Mouse (Mus musculus): ENCODE data around the gene Oprl1. TPM values are rescaled to one million over a fixed set of nuclear protein-coding genes. Genes with fewer than 3 reads are reported as not detected.

Oprl1 gene
- polyA plus RNA-seq, 1 experiment from 2014 or later: 0.54 TPM

GRCm38 (mm10) chr2:181679951-181680715, 34.7 kb upstream of the Oprl1 start, which contains the start of gene Tcea2:
Gene Tcea2, plus strand, starts transcription at chr2:181680310.
- Histone ChIP-seq H3K36me3 (peaks cover 6% of the 10 kb centered on the region; the same call in 1 of the 2 replicates), H3K9ac (peak within 1 kb of the TSS; percentile 41), H3K4me3 (peak within 1 kb of the TSS; percentile 66), H3K4me2 (peak within 1 kb of the TSS; percentile 66), H3K27ac (peak within 1 kb of the TSS; percentile 54), H3K4me1 (peaks cover 19% of the 10 kb centered on the region), H3K9me3 (no peaks in the 10 kb centered on the region), H3K27me3 (no peaks in the 10 kb centered on the region)
- ATAC-seq (ENCODE audit: insufficient number of reproducible peaks, low FRiP score, low TSS enrichment, low read depth): peak; percentile 47
- WGBS: under 1% methylated on average over 64 of the region's 69 CpGs

GRCm38 (mm10) chr2:181680716-181681117, 34.1 kb upstream of the Oprl1 start:
- Histone ChIP-seq H3K9me3 (no peaks in the 10 kb centered on the region), H3K9ac (peak overlapping the region; percentile 41), H3K27me3 (no peaks in the 10 kb centered on the region), H3K36me3 (peaks cover 9% of the 10 kb centered on the region), H3K4me3 (peak overlapping the region; percentile 66), H3K4me2 (peak overlapping the region; percentile 66), H3K27ac (peak overlapping the region; percentile 40; the same call in 1 of the 2 replicates), H3K4me1 (peaks cover 14% of the 10 kb centered on the region)
- WGBS: 10% methylated on average over 7 of the region's 7 CpGs
- no peak for ATAC-seq (ENCODE audit: insufficient number of reproducible peaks, low FRiP score, low TSS enrichment, low read depth)

- H3K9me3 ChIP-seq: no peaks in the 10 kb centered on the region
- ATAC-seq (ENCODE audit: insufficient number of reproducible peaks, low FRiP score, low TSS enrichment, low read depth): no peak
- peaks cover 14% of the 10 kb centered on the region for H3K4me1 ChIP-seq
- peaks cover 21% of the 10 kb centered on the region for H3K36me3 ChIP-seq
- WGBS: 92% methylated on average over 1 of the region's 1 CpGs
- no peak overlapping the region for H3K27ac ChIP-seq
- H3K27me3 ChIP-seq: no peaks in the 10 kb centered on the region
- H3K4me2 ChIP-seq: no peak overlapping the region
- no peak overlapping the region for H3K9ac ChIP-seq
- H3K4me3 ChIP-seq: no peak overlapping the region
Observed at GRCm38 (mm10) chr2:181681978-181682377, 32.8 kb upstream of the Oprl1 start.

- H3K4me2 ChIP-seq: no peak overlapping the region
- H3K9ac ChIP-seq: no peak overlapping the region
Observed at GRCm38 (mm10) chr2:181683381-181683780, 31.4 kb upstream of the Oprl1 start.

GRCm38 (mm10) chr2:181684713-181685112, 30.1 kb upstream of the Oprl1 start:
- Histone ChIP-seq H3K4me1 (peaks cover 8% of the 10 kb centered on the region; the same call in 1 of the 2 replicates), H3K9ac (no peak overlapping the region), H3K36me3 (peaks cover 47% of the 10 kb centered on the region), H3K27ac (no peak overlapping the region), H3K27me3 (no peaks in the 10 kb centered on the region), H3K4me3 (no peak overlapping the region), H3K4me2 (no peak overlapping the region), H3K9me3 (no peaks in the 10 kb centered on the region)
- 84% methylated on average over 1 of the region's 1 CpGs for WGBS
- no peak for ATAC-seq (ENCODE audit: insufficient number of reproducible peaks, low FRiP score, low TSS enrichment, low read depth)

More at GRCm38 (mm10) chr2:181683381-181683780, 31.4 kb upstream of the Oprl1 start:
- Histone ChIP-seq H3K9me3 (no peaks in the 10 kb centered on the region), H3K36me3 (peaks cover 35% of the 10 kb centered on the region), H3K4me1 (peaks cover 14% of the 10 kb centered on the region), H3K27ac (no peak overlapping the region), H3K4me3 (no peak overlapping the region), H3K27me3 (no peaks in the 10 kb centered on the region)
- 63% methylated on average over 4 of the region's 4 CpGs for WGBS
- ATAC-seq (ENCODE audit: insufficient number of reproducible peaks, low FRiP score, low TSS enrichment, low read depth): no peak

- WGBS: 91% methylated on average over 4 of the region's 4 CpGs
Observed at GRCm38 (mm10) chr2:181685686-181686085, 29.1 kb upstream of the Oprl1 start.

GRCm38 (mm10) chr2:181687586-181687985, 27.2 kb upstream of the Oprl1 start:
- no peak for ATAC-seq (ENCODE audit: insufficient number of reproducible peaks, low FRiP score, low TSS enrichment, low read depth)
- Histone ChIP-seq H3K4me3 (no peak overlapping the region), H3K36me3 (peaks cover 56% of the 10 kb centered on the region), H3K27ac (no peak overlapping the region), H3K27me3 (no peaks in the 10 kb centered on the region), H3K4me1 (peaks cover 18% of the 10 kb centered on the region), H3K9ac (no peak overlapping the region), H3K9me3 (no peaks in the 10 kb centered on the region), H3K4me2 (no peak overlapping the region)
- WGBS: 94% methylated on average over 8 of the region's 8 CpGs

More at GRCm38 (mm10) chr2:181685686-181686085, 29.1 kb upstream of the Oprl1 start:
- peaks cover 9% of the 10 kb centered on the region; the same call in 1 of the 2 replicates for H3K4me1 ChIP-seq
- H3K4me2 ChIP-seq: no peak overlapping the region
- no peaks in the 10 kb centered on the region for H3K9me3 ChIP-seq
- peaks cover 51% of the 10 kb centered on the region for H3K36me3 ChIP-seq
- H3K9ac ChIP-seq: no peak overlapping the region
- no peak overlapping the region for H3K27ac ChIP-seq
- H3K27me3 ChIP-seq: no peaks in the 10 kb centered on the region
- no peak overlapping the region for H3K4me3 ChIP-seq
- ATAC-seq (ENCODE audit: insufficient number of reproducible peaks, low FRiP score, low TSS enrichment, low read depth): no peak

GRCm38 (mm10) chr2:181689466-181690160, 25.2 kb upstream of the Oprl1 start:
- 91% methylated on average over 10 of the region's 10 CpGs for WGBS
- Histone ChIP-seq H3K27ac (no peak overlapping the region), H3K9me3 (no peaks in the 10 kb centered on the region), H3K4me1 (peaks cover 27% of the 10 kb centered on the region), H3K9ac (no peak overlapping the region), H3K27me3 (no peaks in the 10 kb centered on the region), H3K36me3 (peaks cover 53% of the 10 kb centered on the region), H3K4me3 (no peak overlapping the region), H3K4me2 (no peak overlapping the region)
- no peak for ATAC-seq (ENCODE audit: insufficient number of reproducible peaks, low FRiP score, low TSS enrichment, low read depth)

GRCm38 (mm10) chr2:181691083-181691482, 23.7 kb upstream of the Oprl1 start:
- H3K36me3 ChIP-seq: peaks cover 44% of the 10 kb centered on the region
- 80% methylated on average over 6 of the region's 6 CpGs for WGBS

GRCm38 (mm10) chr2:181691571-181691970, 23.2 kb upstream of the Oprl1 start:
- no peak overlapping the region; the same call in 1 of the 2 replicates for H3K9ac ChIP-seq
- 83% methylated on average over 4 of the region's 4 CpGs for WGBS

More at GRCm38 (mm10) chr2:181691083-181691482, 23.7 kb upstream of the Oprl1 start:
- H3K27me3 ChIP-seq: no peaks in the 10 kb centered on the region
- peaks cover 27% of the 10 kb centered on the region for H3K4me1 ChIP-seq
- H3K9ac ChIP-seq: peak overlapping the region; percentile 17; the same call in 1 of the 2 replicates
- no peak for ATAC-seq (ENCODE audit: insufficient number of reproducible peaks, low FRiP score, low TSS enrichment, low read depth)
- H3K4me2 ChIP-seq: no peak overlapping the region
- no peak overlapping the region for H3K4me3 ChIP-seq
- no peaks in the 10 kb centered on the region for H3K9me3 ChIP-seq
- H3K27ac ChIP-seq: no peak overlapping the region

GRCm38 (mm10) chr2:181692304-181692703, 22.5 kb upstream of the Oprl1 start:
- Histone ChIP-seq H3K4me1 (peaks cover 27% of the 10 kb centered on the region), H3K9me3 (no peaks in the 10 kb centered on the region), H3K27ac (no peak overlapping the region), H3K36me3 (peaks cover 32% of the 10 kb centered on the region), H3K27me3 (no peaks in the 10 kb centered on the region), H3K9ac (no peak overlapping the region), H3K4me3 (0 out of 2 replicates have a peak overlapping the region, but pooled peaks have one; percentile 75), H3K4me2 (peak overlapping the region; percentile 81; the same call in 1 of the 2 replicates)
- WGBS: 91% methylated on average over 3 of the region's 3 CpGs
- no peak for ATAC-seq (ENCODE audit: insufficient number of reproducible peaks, low FRiP score, low TSS enrichment, low read depth)

More at GRCm38 (mm10) chr2:181691571-181691970, 23.2 kb upstream of the Oprl1 start:
- Histone ChIP-seq H3K4me2 (no peak overlapping the region), H3K27ac (no peak overlapping the region), H3K36me3 (peaks cover 39% of the 10 kb centered on the region), H3K9me3 (no peaks in the 10 kb centered on the region), H3K4me3 (no peak overlapping the region), H3K27me3 (no peaks in the 10 kb centered on the region), H3K4me1 (peaks cover 27% of the 10 kb centered on the region)
- ATAC-seq (ENCODE audit: insufficient number of reproducible peaks, low FRiP score, low TSS enrichment, low read depth): no peak

Measured in limb, embryonic 15.5 days (tissue).